Mouse (Mus musculus): Measurements from ENCODE around the gene Gm5891. TPM values are rescaled to one million over a fixed set of nuclear protein-coding genes. Genes with fewer than 3 reads are reported as not detected.
"Not testable (repeated sequence)": the region's sequence is repeated elsewhere in the genome, so short reads cannot be mapped to it uniquely, and the experiment has no call there.

Gene Gm5891
- not detected in 2 replicates for polyA plus RNA-seq (2014; fragmentation: Nextera tagmentation; extraction: Ambion mirVana)

DNA sequence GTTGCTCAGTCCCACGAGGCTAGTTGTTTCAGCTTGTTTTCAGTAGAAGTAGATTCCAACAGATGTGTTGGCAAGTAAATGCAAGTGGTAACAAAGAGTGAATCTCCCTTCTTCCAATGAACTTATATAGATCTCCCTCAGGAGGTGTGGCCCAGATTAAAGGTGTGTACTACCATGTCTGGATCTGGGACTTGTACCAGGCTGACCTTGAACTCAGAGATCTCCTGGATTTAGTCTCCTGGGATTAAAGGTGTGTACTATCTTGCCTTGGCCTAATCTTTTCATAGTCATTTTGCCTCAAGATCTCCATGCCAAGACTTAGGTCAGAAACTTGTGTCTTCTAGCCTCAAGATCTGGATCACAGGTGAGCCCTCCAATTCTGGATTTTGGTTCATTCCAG, at the start of gene Gm5891:
Gene Gm5891 (minus strand): TSS at position 101 of the 400 bp plus-strand sequence.
- not testable (repeated sequence) for H3K27me3 ChIP-seq (ENCODE audit: insufficient read depth, low read length); H3K4me2 ChIP-seq; DNase-seq; ATAC-seq (ENCODE audit: insufficient read depth); H3K36me3 ChIP-seq (ENCODE audit: insufficient read depth); H3K4me1 ChIP-seq (ENCODE audit: insufficient read depth); H3K9me3 ChIP-seq (ENCODE audit: low read depth, low read length); H3K4me3 ChIP-seq (ENCODE audit: low read depth, low read length); H3K9ac ChIP-seq; H3K27ac ChIP-seq (ENCODE audit: low read depth)
- no CpG with 5 or more reads among the region's 1 CpGs for WGBS

Other genes with a start within 250 kb of the Gm5891 start
- gene Gm4175, start 159.8 kb downstream of the Gm5891 start, polyA plus RNA-seq (2014; fragmentation: Nextera tagmentation; extraction: Ambion mirVana) = not detected in 2 replicates
- not detected in 2 replicates for gene Gm4177, start 124.6 kb downstream of the Gm5891 start, polyA plus RNA-seq (2014; fragmentation: Nextera tagmentation; extraction: Ambion mirVana)
- not detected in 2 replicates for gene Vmn1r135, start 88.9 kb downstream of the Gm5891 start, polyA plus RNA-seq (2014; fragmentation: Nextera tagmentation; extraction: Ambion mirVana)
- gene Gm5725, start 77.0 kb downstream of the Gm5891 start, polyA plus RNA-seq (2014; fragmentation: Nextera tagmentation; extraction: Ambion mirVana) = not detected in 2 replicates
- gene Vmn1r137, start 73.3 kb upstream of the Gm5891 start, polyA plus RNA-seq (2014; fragmentation: Nextera tagmentation; extraction: Ambion mirVana) = not detected in 2 replicates
- not detected in 2 replicates for gene Vmn1r138, start 107.6 kb upstream of the Gm5891 start, polyA plus RNA-seq (2014; fragmentation: Nextera tagmentation; extraction: Ambion mirVana)
- gene Gm6176, start 135.0 kb upstream of the Gm5891 start, polyA plus RNA-seq (2014; fragmentation: Nextera tagmentation; extraction: Ambion mirVana) = not detected in 2 replicates
- gene Vmn1r139, start 147.8 kb upstream of the Gm5891 start, polyA plus RNA-seq (2014; fragmentation: Nextera tagmentation; extraction: Ambion mirVana) = not detected in 2 replicates
- gene Gm16451, start 197.0 kb upstream of the Gm5891 start, polyA plus RNA-seq (2014; fragmentation: Nextera tagmentation; extraction: Ambion mirVana) = not detected in 2 replicates
- gene Gm10666, start 213.4 kb upstream of the Gm5891 start, polyA plus RNA-seq (2014; fragmentation: Nextera tagmentation; extraction: Ambion mirVana) = not detected in 2 replicates
- gene Vmn1r142, start 242.7 kb upstream of the Gm5891 start, polyA plus RNA-seq (2014; fragmentation: Nextera tagmentation; extraction: Ambion mirVana) = not detected in 2 replicates

Measured in lung, embryonic 14.5 days (tissue).